ENCODE assay signal across 8 mouse cellular contexts in the genomic region with DNA sequence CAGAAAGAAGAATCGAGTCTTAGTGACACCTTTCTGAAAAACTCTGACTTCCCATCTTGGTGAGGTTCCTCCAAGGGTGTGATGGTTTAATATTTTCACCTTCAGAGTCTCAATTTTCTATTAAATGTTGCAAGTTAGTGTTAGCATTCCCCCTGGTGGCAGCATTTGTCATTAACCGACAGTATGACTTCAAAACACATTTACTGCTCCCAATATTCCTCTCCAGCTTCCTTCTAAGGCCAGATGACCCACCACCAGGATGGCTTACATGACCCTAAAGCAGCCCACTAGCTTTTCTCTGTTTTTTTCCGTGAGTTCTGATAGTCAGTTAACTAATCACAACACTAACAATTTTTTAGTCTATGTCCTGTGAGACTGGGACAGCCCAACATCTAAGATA. TPM values are rescaled to one million over a fixed set of nuclear protein-coding genes. Genes with fewer than 3 reads are reported as not detected.
A peak's percentile ranks its signal among the peaks of the same experiment; 100 is the strongest.
DNase-seq lines count a peak whose midpoint lies in the region; ATAC-seq lines count a peak whose summit lies in the region.

No protein-coding gene starts in this region.

- 55% methylated on average over 3 of the region's 3 CpGs for WGBS in embryonic facial prominence, embryonic 10.5 days
- 25% methylated on average over 3 of the region's 3 CpGs for WGBS in lung, embryonic 16.5 days

- ATAC-seq in lung, embryonic 16.5 days (ENCODE audit: low read depth): peak; percentile 56; the same call in 1 of the 2 replicates

- no peaks in the 10 kb centered on the region for H3K4me1 ChIP-seq in embryonic facial prominence, embryonic 10.5 days
- 0 out of 2 replicates have a peak, but pooled peaks cover 2% of the 10 kb centered on the region for H3K4me1 ChIP-seq in lung, embryonic 16.5 days (replicated peaks; ENCODE audit: control insufficient read depth, insufficient read depth, low read length)

- H3K4me2 ChIP-seq in lung, embryonic 16.5 days (ENCODE audit: low read depth, low read length): no peak overlapping the region

- H3K36me3 ChIP-seq in embryonic facial prominence, embryonic 10.5 days (replicated peaks): no peaks in the 10 kb centered on the region
- H3K36me3 ChIP-seq in lung, embryonic 16.5 days (ENCODE audit: control insufficient read depth, insufficient read depth, low read length): no peaks in the 10 kb centered on the region

- H3K9me3 ChIP-seq in embryonic facial prominence, embryonic 10.5 days: no peaks in the 10 kb centered on the region
- H3K9me3 ChIP-seq in lung, embryonic 16.5 days (ENCODE audit: control insufficient read depth, low read length): no peaks in the 10 kb centered on the region

- H3K27me3 ChIP-seq in embryonic facial prominence, embryonic 10.5 days (replicated peaks; ENCODE audit: low read depth, poor library complexity, severe bottlenecking): no peaks in the 10 kb centered on the region
- H3K27me3 ChIP-seq in lung, embryonic 16.5 days (ENCODE audit: control insufficient read depth, insufficient read depth, low read depth, low read length): no peaks in the 10 kb centered on the region

- no peak overlapping the region for H3K9ac ChIP-seq in lung, embryonic 16.5 days (ENCODE audit: low read length)

- H3K27ac ChIP-seq in embryonic facial prominence, embryonic 10.5 days (replicated peaks): no peak overlapping the region
- H3K27ac ChIP-seq in lung, embryonic 16.5 days (ENCODE audit: low read length): peak overlapping the region; percentile 46; the same call in 1 of the 2 replicates

- H3K4me3 ChIP-seq in embryonic facial prominence, embryonic 10.5 days: no peak overlapping the region
- H3K4me3 ChIP-seq in lung, embryonic 16.5 days (ENCODE audit: low read length): no peak overlapping the region

- DNase-seq in adrenal gland, adult (ENCODE audit: inconsistent age in 2 of 2, low spot score in 1 of 2): peak; percentile 18 to 84
- no peak for DNase-seq in adrenal gland, postnatal 4 days (ENCODE audit: low spot score in 2 of 2)
- DNase-seq in ovary, postnatal 10 days (ENCODE audit: low spot score): peak; percentile 9
- no peak for DNase-seq in ovary, adult 18-20 months (ENCODE audit: low spot score)
- DNase-seq in embryonic facial prominence, embryonic 10.5 days (ENCODE audit: low spot score): peak; percentile 27
- DNase-seq in kidney, postnatal 14 days: peak; percentile 74
- peak; percentile 39 to 41 for DNase-seq in urinary bladder, postnatal 36 days (ENCODE audit: low spot score in 2 of 2)

RNA-seq across cellular contexts. Expression of gene Adh4, which starts 9.9 kb away (rescaled TPM):
- total RNA-seq in adrenal gland, postnatal 4 days (2021): 1 to 10 TPM in 1 of 2 experiments, under 1 TPM in 1; 0.22 to 1.0 TPM
- polyA plus RNA-seq in embryonic facial prominence, embryonic 10.5 days (2016; fragmentation: Nextera tagmentation; extraction: Ambion mirVana): not detected in 2 replicates
- polyA plus RNA-seq in lung, embryonic 16.5 days (2015; fragmentation: Nextera tagmentation; extraction: Ambion mirVana): not detected in 2 replicates

RNA-seq across cellular contexts. Expression of gene Adh5, which starts 37.6 kb away (rescaled TPM):
- 100 to 1,000 TPM; 259 to 303 TPM for total RNA-seq in adrenal gland, postnatal 4 days (2021)
- polyA plus RNA-seq in embryonic facial prominence, embryonic 10.5 days (2016; fragmentation: Nextera tagmentation; extraction: Ambion mirVana): 260 and 265 TPM in 2 replicates
- polyA plus RNA-seq in lung, embryonic 16.5 days (2015; fragmentation: Nextera tagmentation; extraction: Ambion mirVana): 212 and 215 TPM in 2 replicates

Comparison
In these comparisons a context has a peak if more than half of its experiments do, and no peak if none do; other contexts are left out.
1. DNase-seq: peak in adrenal gland, adult (2 of 2), ovary, postnatal 10 days (single experiment), embryonic facial prominence, embryonic 10.5 days (single experiment), kidney, postnatal 14 days (single experiment) and urinary bladder, postnatal 36 days (2 of 2); none in adrenal gland, postnatal 4 days (0 of 2) and ovary, adult 18-20 months (single experiment).